Mouse (Mus musculus) intestine, embryonic 15.5 days (tissue): Measurements from ENCODE around the gene Kctd15. TPM values are rescaled to one million over a fixed set of nuclear protein-coding genes. Genes with fewer than 3 reads are reported as not detected.

ENCODE experiments used
- ATAC-seq: fragments of 200-750 bp; cut with Nextera tagmentation; 2 replicates; pipeline ENCODE4 v1.8.0; 2017; ENCODE audit warnings: moderate TSS enrichment, moderate library complexity
- H3K27ac ChIP-seq: fragments of 300-500 bp; sonication (generic); 2 replicates; pipeline ENCODE4 v1.5.1; 2015; ENCODE audit warnings: mild to moderate bottlenecking, inconsistent platforms
- H3K27me3 ChIP-seq: fragments of 300-500 bp; sonication (generic); replicated peaks from 2 replicates; pipeline ENCODE4 v1.6.1; 2015; ENCODE audit warnings: inconsistent platforms
- H3K36me3 ChIP-seq: fragments of 300-500 bp; sonication (generic); 2 replicates; pipeline ENCODE4 v1.6.1; 2015; ENCODE audit warnings: inconsistent platforms
- H3K4me1 ChIP-seq: fragments of 300-500 bp; sonication (generic); replicated peaks from 2 replicates; pipeline ENCODE4 v1.6.1; 2015; ENCODE audit warnings: inconsistent platforms
- H3K4me2 ChIP-seq: fragments of 300-500 bp; sonication (generic); replicated peaks from 2 replicates; pipeline ENCODE4 v1.6.1; 2015; ENCODE audit warnings: mild to moderate bottlenecking, inconsistent platforms
- H3K4me3 ChIP-seq: fragments of 300-500 bp; sonication (generic); replicated peaks from 2 replicates; pipeline ENCODE4 v1.5.1; 2015; ENCODE audit warnings: inconsistent platforms
- H3K9ac ChIP-seq: fragments of 300-500 bp; sonication (generic); 2 replicates; pipeline ENCODE4 v1.6.1; 2015; ENCODE audit warnings: inconsistent platforms
- H3K9me3 ChIP-seq: fragments of 300-500 bp; sonication (generic); 2 replicates; pipeline ENCODE4 v1.6.1; 2016; ENCODE audit warnings: inconsistent platforms
- WGBS: fragments of 180-500 bp; shearing (Covaris S2); methylation state at CpG from one replicate; pipeline ENCODE4 v1.1.7; 2015; 5-methylcytosine and 5-hydroxymethylcytosine counted together
- polyA plus RNA-seq: library from polyadenylated mRNA; unstranded; fragments of >200 nt; fragmentation: Nextera tagmentation; extraction: Ambion mirVana; gene quantifications from 2 replicates; pipeline ENCODE4 v1.2.1, GENCODE M21; 2015

Gene Kctd15
- 16.2 and 18.0 TPM in 2 replicates for polyA plus RNA-seq

GRCm38 (mm10) chr7:34656632-34657031 lies at the start of gene Kctd15:
Kctd15 (minus strand) TSS chr7:34656732.
- Histone ChIP-seq H3K9ac (peak within 1 kb of the TSS; percentile 85), H3K4me1 (peaks cover 8% of the 10 kb centered on the region), H3K27ac (no peak within 1 kb of the TSS), H3K9me3 (no peaks in the 10 kb centered on the region), H3K27me3 (no peaks in the 10 kb centered on the region), H3K4me2 (peak within 1 kb of the TSS; percentile 91), H3K36me3 (no peaks in the 10 kb centered on the region), H3K4me3 (peak within 1 kb of the TSS; percentile 79)
- ATAC-seq: no peak
- 72% methylated on average over 5 of the region's 5 CpGs for WGBS

GRCm38 (mm10) chr7:34704401-34704800 lies 47.9 kb upstream of the Kctd15 start:
- Histone ChIP-seq H3K4me3 (no peak overlapping the region), H3K4me1 (0 out of 2 replicates have a peak, but pooled peaks cover 11% of the 10 kb centered on the region), H3K36me3 (no peaks in the 10 kb centered on the region), H3K4me2 (no peak overlapping the region), H3K9me3 (no peaks in the 10 kb centered on the region), H3K27me3 (no peaks in the 10 kb centered on the region), H3K27ac (no peak overlapping the region), H3K9ac (no peak overlapping the region)
- 38% methylated on average over 4 of the region's 4 CpGs for WGBS
- ATAC-seq: peak; percentile 91

GRCm38 (mm10) chr7:34703437-34703836 lies 46.9 kb upstream of the Kctd15 start:
- H3K4me3 ChIP-seq: no peak overlapping the region
- WGBS: 48% methylated on average over 4 of the region's 4 CpGs
- 0 out of 2 replicates have a peak, but pooled peaks cover 11% of the 10 kb centered on the region for H3K4me1 ChIP-seq
- H3K27ac ChIP-seq: no peak overlapping the region
- no peaks in the 10 kb centered on the region for H3K36me3 ChIP-seq
- H3K9ac ChIP-seq: no peak overlapping the region
- H3K27me3 ChIP-seq: no peaks in the 10 kb centered on the region
- H3K9me3 ChIP-seq: no peaks in the 10 kb centered on the region
- ATAC-seq: no peak
- H3K4me2 ChIP-seq: no peak overlapping the region

GRCm38 (mm10) chr7:34702718-34703351 lies 46.3 kb upstream of the Kctd15 start:
- H3K27ac ChIP-seq: no peak overlapping the region
- H3K4me1 ChIP-seq: 0 out of 2 replicates have a peak, but pooled peaks cover 11% of the 10 kb centered on the region
- no peak overlapping the region for H3K9ac ChIP-seq
- H3K36me3 ChIP-seq: no peaks in the 10 kb centered on the region
- no peaks in the 10 kb centered on the region for H3K9me3 ChIP-seq
- no peaks in the 10 kb centered on the region for H3K27me3 ChIP-seq
- no peak overlapping the region for H3K4me3 ChIP-seq
- H3K4me2 ChIP-seq: no peak overlapping the region
- WGBS: 12% methylated on average over 11 of the region's 11 CpGs
- peak; percentile 46 for ATAC-seq

GRCm38 (mm10) chr7:34699888-34700287 lies 43.4 kb upstream of the Kctd15 start:
- no peak for ATAC-seq
- Histone ChIP-seq H3K27me3 (no peaks in the 10 kb centered on the region), H3K4me3 (no peak overlapping the region), H3K9me3 (no peaks in the 10 kb centered on the region), H3K36me3 (no peaks in the 10 kb centered on the region), H3K9ac (no peak overlapping the region), H3K4me1 (0 out of 2 replicates have a peak, but pooled peaks cover 8% of the 10 kb centered on the region), H3K27ac (no peak overlapping the region), H3K4me2 (no peak overlapping the region)
- WGBS: 65% methylated on average over 3 of the region's 3 CpGs

- Histone ChIP-seq H3K4me3 (no peak overlapping the region), H3K27ac (no peak overlapping the region), H3K27me3 (no peaks in the 10 kb centered on the region), H3K9ac (no peak overlapping the region), H3K9me3 (no peaks in the 10 kb centered on the region), H3K4me2 (no peak overlapping the region), H3K4me1 (no peaks in the 10 kb centered on the region), H3K36me3 (no peaks in the 10 kb centered on the region)
- no peak for ATAC-seq
- 83% methylated on average over 9 of the region's 9 CpGs for WGBS
Measured at GRCm38 (mm10) chr7:34698221-34698620, 41.7 kb upstream of the Kctd15 start.

- Histone ChIP-seq H3K27me3 (no peaks in the 10 kb centered on the region), H3K4me2 (no peak overlapping the region), H3K9me3 (no peaks in the 10 kb centered on the region), H3K36me3 (no peaks in the 10 kb centered on the region), H3K4me3 (no peak overlapping the region), H3K4me1 (no peaks in the 10 kb centered on the region), H3K27ac (no peak overlapping the region), H3K9ac (no peak overlapping the region)
- WGBS: 76% methylated on average over 9 of the region's 9 CpGs
- ATAC-seq: no peak
Measured at GRCm38 (mm10) chr7:34696086-34696485, 39.6 kb upstream of the Kctd15 start.

GRCm38 (mm10) chr7:34694898-34695297 lies 38.4 kb upstream of the Kctd15 start:
- Histone ChIP-seq H3K27ac (no peak overlapping the region), H3K4me2 (no peak overlapping the region), H3K4me1 (no peaks in the 10 kb centered on the region), H3K36me3 (no peaks in the 10 kb centered on the region), H3K27me3 (no peaks in the 10 kb centered on the region), H3K4me3 (no peak overlapping the region), H3K9ac (no peak overlapping the region), H3K9me3 (no peaks in the 10 kb centered on the region)
- 66% methylated on average over 9 of the region's 9 CpGs for WGBS
- ATAC-seq: no peak

- 95% methylated on average over 13 of the region's 13 CpGs for WGBS
- H3K4me1 ChIP-seq: 0 out of 2 replicates have a peak, but pooled peaks cover 6% of the 10 kb centered on the region
- no peak for ATAC-seq
- H3K36me3 ChIP-seq: no peaks in the 10 kb centered on the region
- H3K4me3 ChIP-seq: no peak overlapping the region
- H3K4me2 ChIP-seq: no peak overlapping the region
- no peaks in the 10 kb centered on the region for H3K27me3 ChIP-seq
- H3K9ac ChIP-seq: no peak overlapping the region
- H3K27ac ChIP-seq: no peak overlapping the region
- no peaks in the 10 kb centered on the region for H3K9me3 ChIP-seq
Measured at GRCm38 (mm10) chr7:34693916-34694315, 37.4 kb upstream of the Kctd15 start.

- ATAC-seq: no peak
- Histone ChIP-seq H3K4me3 (no peak overlapping the region), H3K4me1 (0 out of 2 replicates have a peak, but pooled peaks cover 10% of the 10 kb centered on the region), H3K36me3 (no peaks in the 10 kb centered on the region), H3K4me2 (no peak overlapping the region), H3K9me3 (no peaks in the 10 kb centered on the region), H3K9ac (no peak overlapping the region), H3K27me3 (no peaks in the 10 kb centered on the region), H3K27ac (no peak overlapping the region)
- WGBS: 69% methylated on average over 4 of the region's 4 CpGs
Measured at GRCm38 (mm10) chr7:34693072-34693471, 36.5 kb upstream of the Kctd15 start.

- Histone ChIP-seq H3K9me3 (no peaks in the 10 kb centered on the region), H3K27ac (no peak overlapping the region), H3K4me2 (no peak overlapping the region), H3K4me1 (peaks cover 11% of the 10 kb centered on the region; the same call in 1 of the 2 replicates), H3K9ac (no peak overlapping the region), H3K27me3 (no peaks in the 10 kb centered on the region), H3K4me3 (no peak overlapping the region), H3K36me3 (no peaks in the 10 kb centered on the region)
- 70% methylated on average over 13 of the region's 13 CpGs for WGBS
- ATAC-seq: no peak
Measured at GRCm38 (mm10) chr7:34690111-34690510, 33.6 kb upstream of the Kctd15 start.

GRCm38 (mm10) chr7:34689028-34689427 lies 32.5 kb upstream of the Kctd15 start:
- ATAC-seq: peak; percentile 29; the same call in 1 of the 2 replicates
- H3K9me3 ChIP-seq: no peaks in the 10 kb centered on the region

GRCm38 (mm10) chr7:34685801-34686200 lies 29.3 kb upstream of the Kctd15 start:
- Histone ChIP-seq H3K27me3 (0 out of 2 replicates have a peak, but pooled peaks cover 2% of the 10 kb centered on the region), H3K36me3 (no peaks in the 10 kb centered on the region)

More at GRCm38 (mm10) chr7:34689028-34689427, 32.5 kb upstream of the Kctd15 start:
- Histone ChIP-seq H3K4me1 (peaks cover 11% of the 10 kb centered on the region; the same call in 1 of the 2 replicates), H3K27ac (no peak overlapping the region), H3K9ac (no peak overlapping the region), H3K27me3 (no peaks in the 10 kb centered on the region), H3K4me2 (no peak overlapping the region), H3K4me3 (no peak overlapping the region), H3K36me3 (no peaks in the 10 kb centered on the region)
- WGBS: 13% methylated on average over 6 of the region's 6 CpGs

More at GRCm38 (mm10) chr7:34685801-34686200, 29.3 kb upstream of the Kctd15 start:
- WGBS: 46% methylated on average over 7 of the region's 7 CpGs
- no peaks in the 10 kb centered on the region for H3K9me3 ChIP-seq
- peaks cover 11% of the 10 kb centered on the region; the same call in 1 of the 2 replicates for H3K4me1 ChIP-seq
- ATAC-seq: peak; percentile 8; the same call in 1 of the 2 replicates
- H3K9ac ChIP-seq: no peak overlapping the region
- no peak overlapping the region for H3K4me3 ChIP-seq
- H3K27ac ChIP-seq: no peak overlapping the region
- no peak overlapping the region for H3K4me2 ChIP-seq
